Mouse (Mus musculus) neural tube, embryonic 13.5 days (tissue): Measurements from ENCODE around the gene C2cd2l. TPM values are rescaled to one million over a fixed set of nuclear protein-coding genes. Genes with fewer than 3 reads are reported as not detected.

ENCODE experiments used
- ATAC-seq: fragments of 200-750 bp; cut with Nextera tagmentation; 2 replicates; pipeline ENCODE4 v1.8.0; 2017; ENCODE audit warnings: low read depth, mild to moderate bottlenecking, moderate TSS enrichment, moderate library complexity
- H3K27ac ChIP-seq: fragments of 300-500 bp; sonication (generic); replicated peaks from 2 replicates; pipeline ENCODE4 v1.5.1; 2015; ENCODE audit warnings: moderate library complexity, mild to moderate bottlenecking, inconsistent platforms
- H3K27me3 ChIP-seq: fragments of 300-500 bp; sonication (generic); 2 replicates; pipeline ENCODE4 v1.6.1; 2015; ENCODE audit warnings: mild to moderate bottlenecking, inconsistent platforms
- H3K36me3 ChIP-seq: fragments of 300-500 bp; sonication (generic); 2 replicates; pipeline ENCODE4 v1.6.1; 2015; ENCODE audit warnings: mild to moderate bottlenecking, inconsistent platforms
- H3K4me1 ChIP-seq: fragments of 300-500 bp; sonication (generic); replicated peaks from 2 replicates; pipeline ENCODE4 v1.6.1; 2015; ENCODE audit warnings: inconsistent platforms
- H3K4me2 ChIP-seq: fragments of 300-500 bp; sonication (generic); 2 replicates; pipeline ENCODE4 v1.6.1; 2015; ENCODE audit warnings: inconsistent platforms, mild to moderate bottlenecking, moderate library complexity
- H3K4me3 ChIP-seq: fragments of 300-500 bp; sonication (generic); 2 replicates; pipeline ENCODE4 v1.5.1; 2015; ENCODE audit warnings: mild to moderate bottlenecking, inconsistent platforms
- H3K9ac ChIP-seq: fragments of 300-500 bp; sonication (generic); 2 replicates; pipeline ENCODE4 v1.6.1; 2015; ENCODE audit warnings: moderate library complexity, mild to moderate bottlenecking, inconsistent platforms
- H3K9me3 ChIP-seq: fragments of 300-500 bp; sonication (generic); 2 replicates; pipeline ENCODE4 v1.6.1; 2016; ENCODE audit warnings: inconsistent platforms
- WGBS: fragments of 180-500 bp; shearing (Covaris S2); methylation state at CpG from one replicate; pipeline ENCODE4 v1.1.7; 2015; 5-methylcytosine and 5-hydroxymethylcytosine counted together
- microRNA-seq: library from miRNA; unstranded; fragments of <30 nt; microRNA quantifications from one replicate; pipeline ENCODE4, GENCODE M21; 2016
- polyA plus RNA-seq: library from polyadenylated mRNA; unstranded; fragments of >200 nt; fragmentation: Nextera tagmentation; extraction: Ambion mirVana; gene quantifications from 2 replicates; pipeline ENCODE4 v1.2.1, GENCODE M21; 2015

C2cd2l gene
- polyA plus RNA-seq, 1 experiment from 2014 or later, result 28.7 TPM

- no peak overlapping the region for H3K4me2 ChIP-seq
- no peak for ATAC-seq
- H3K4me3 ChIP-seq, result no peak overlapping the region
- H3K9ac ChIP-seq, result no peak overlapping the region
- H3K36me3 ChIP-seq, result peaks cover 40% of the 10 kb centered on the region
- H3K27me3 ChIP-seq, result no peaks in the 10 kb centered on the region
- H3K27ac ChIP-seq, result no peak overlapping the region
- 63% methylated on average over 5 of the region's 5 CpGs for WGBS
- H3K9me3 ChIP-seq, result no peaks in the 10 kb centered on the region
- H3K4me1 ChIP-seq, result peaks cover 18% of the 10 kb centered on the region
Observed at GRCm38 (mm10) chr9:44283183-44283582, 36.9 kb downstream of the C2cd2l start.

DNA sequence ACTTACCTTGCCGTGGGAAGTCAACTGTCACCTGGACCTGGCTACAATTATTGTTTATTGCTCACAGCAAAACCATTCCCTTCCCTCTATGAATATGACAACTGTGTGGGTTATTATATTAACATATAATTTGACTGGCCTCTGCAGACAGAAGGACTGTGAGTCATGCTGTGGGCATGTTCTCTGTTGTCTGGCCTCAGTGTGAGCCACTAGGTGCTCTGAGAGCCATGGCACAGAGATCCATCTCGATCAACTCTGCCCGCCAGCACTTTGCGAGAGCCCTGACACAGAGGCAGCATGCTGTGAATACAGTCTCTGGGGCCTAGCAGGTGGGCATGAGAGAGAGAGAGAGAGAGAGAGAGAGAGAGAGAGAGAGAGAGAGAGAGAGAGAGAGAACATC is 50.1 kb downstream of the C2cd2l start:
- WGBS, result 79% methylated on average over 4 of the region's 4 CpGs
- no peaks in the 10 kb centered on the region for H3K9me3 ChIP-seq
- peaks cover 22% of the 10 kb centered on the region for H3K36me3 ChIP-seq
- no peaks in the 10 kb centered on the region for H3K27me3 ChIP-seq
- no peak overlapping the region for H3K4me3 ChIP-seq
- H3K4me1 ChIP-seq, result peaks cover 22% of the 10 kb centered on the region
- no peak overlapping the region for H3K27ac ChIP-seq
- no peak for ATAC-seq
- H3K9ac ChIP-seq, result no peak overlapping the region
- no peak overlapping the region for H3K4me2 ChIP-seq

DNA sequence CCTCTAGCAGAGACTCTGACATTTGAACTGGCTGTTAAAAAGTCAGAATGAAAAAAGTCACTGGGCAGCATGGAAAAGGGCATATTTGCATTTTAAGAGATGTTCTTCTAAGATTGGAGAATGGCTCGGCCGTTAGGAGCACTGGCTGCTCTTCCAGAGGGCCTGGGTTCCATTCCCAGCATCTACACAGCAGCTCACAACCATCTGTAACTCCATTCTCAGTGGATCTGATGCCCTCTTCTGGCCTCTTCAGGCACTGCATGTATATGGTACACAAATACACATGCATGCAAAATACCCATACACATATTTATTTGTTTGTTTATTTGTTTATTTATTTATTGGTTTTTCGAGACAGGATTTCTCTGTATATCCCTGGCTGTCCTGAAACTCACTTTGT is 51.0 kb downstream of the C2cd2l start:
- H3K4me1 ChIP-seq, result peaks cover 30% of the 10 kb centered on the region
- ATAC-seq, result no peak
- H3K9ac ChIP-seq, result no peak overlapping the region
- no peaks in the 10 kb centered on the region for H3K9me3 ChIP-seq
- H3K27ac ChIP-seq, result no peak overlapping the region
- 79% methylated on average over 3 of the region's 3 CpGs for WGBS
- H3K4me3 ChIP-seq, result no peak overlapping the region
- H3K36me3 ChIP-seq, result peaks cover 13% of the 10 kb centered on the region
- H3K27me3 ChIP-seq, result no peaks in the 10 kb centered on the region
- no peak overlapping the region for H3K4me2 ChIP-seq

- H3K27me3 ChIP-seq, result no peaks in the 10 kb centered on the region
- peak within 1 kb of the TSS; percentile 63 for H3K27ac ChIP-seq
- WGBS, result 86% methylated on average over 6 of the region's 6 CpGs
- no peaks in the 10 kb centered on the region for H3K9me3 ChIP-seq
- H3K4me1 ChIP-seq, result peaks cover 30% of the 10 kb centered on the region
- ATAC-seq, result peak; percentile 24; the same call in 1 of the 2 replicates
- H3K4me3 ChIP-seq, result peak within 1 kb of the TSS; percentile 39
- H3K36me3 ChIP-seq, result peaks cover 6% of the 10 kb centered on the region
- H3K9ac ChIP-seq, result peak within 1 kb of the TSS; percentile 72
- peak within 1 kb of the TSS; percentile 59 for H3K4me2 ChIP-seq
Observed at GRCm38 (mm10) chr9:44268432-44268831, 51.7 kb downstream of the C2cd2l start, which contains the start of gene Nlrx1. Gene Nlrx1, minus strand, starts transcription at chr9:44268599.

DNA sequence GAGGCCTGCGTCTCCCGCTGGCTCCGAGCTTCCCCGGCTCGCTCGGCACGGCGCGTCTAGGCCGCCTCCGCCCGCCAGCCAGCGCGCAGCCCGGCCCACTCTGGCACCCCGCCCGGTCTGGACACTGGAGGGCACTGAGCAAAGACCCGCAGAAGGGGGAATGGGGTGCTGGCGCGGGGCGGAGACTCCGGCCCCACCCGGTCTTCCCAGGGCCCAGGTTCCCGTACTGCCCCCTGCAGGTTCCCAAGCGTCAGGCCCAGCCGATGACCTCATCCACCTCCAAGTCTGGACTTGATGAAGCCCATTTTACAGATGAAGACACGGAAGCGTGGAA is 52.1 kb downstream of the C2cd2l start:
- peak; percentile 76 for ATAC-seq
- Histone ChIP-seq H3K27ac (peak overlapping the region; percentile 63), H3K4me1 (peaks cover 30% of the 10 kb centered on the region), H3K36me3 (peaks cover 2% of the 10 kb centered on the region), H3K9ac (peak overlapping the region; percentile 72), H3K4me3 (peak overlapping the region; percentile 39), H3K9me3 (no peaks in the 10 kb centered on the region), H3K27me3 (no peaks in the 10 kb centered on the region), H3K4me2 (peak overlapping the region; percentile 59)
- 7% methylated on average over 28 of the region's 28 CpGs for WGBS

DNA sequence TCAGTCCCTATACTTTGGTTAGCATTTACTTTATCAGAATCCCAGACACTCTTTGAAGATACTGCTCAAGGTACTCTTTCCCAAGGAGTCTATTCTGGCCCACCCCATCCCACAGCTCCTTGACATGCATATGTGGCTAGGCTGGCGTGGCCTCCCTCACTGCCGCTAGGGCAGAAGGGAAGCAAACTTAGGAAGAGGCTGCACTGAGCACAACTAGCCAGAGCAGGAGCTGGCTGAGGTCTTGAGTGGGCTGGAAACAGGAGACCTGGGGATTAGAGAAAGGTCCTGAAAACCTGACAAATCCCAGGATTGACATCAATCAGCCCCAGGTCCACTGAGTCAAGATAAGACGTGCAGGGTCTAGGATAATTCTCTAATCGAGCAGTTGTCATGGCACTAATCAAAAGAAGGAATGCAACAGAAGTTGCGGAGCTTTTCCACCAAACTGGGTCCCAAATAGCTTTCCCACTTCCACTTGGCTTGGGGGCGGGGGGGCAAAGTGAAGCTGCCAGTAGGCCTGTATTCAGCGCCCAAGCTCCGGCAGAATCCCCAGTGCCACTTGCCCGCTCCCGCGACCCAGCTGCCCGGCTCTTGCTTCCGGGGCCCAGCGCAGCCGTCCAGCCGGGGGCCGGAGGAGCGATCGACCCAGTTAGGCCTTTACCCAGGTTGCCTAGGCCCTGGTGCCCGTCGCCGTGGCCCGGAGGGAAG is 52.6 kb downstream of the C2cd2l start:
- Histone ChIP-seq H3K36me3 (no peaks in the 10 kb centered on the region), H3K4me1 (peaks cover 30% of the 10 kb centered on the region), H3K27me3 (no peaks in the 10 kb centered on the region), H3K27ac (peak overlapping the region; percentile 63), H3K9ac (peak overlapping the region; percentile 72), H3K4me3 (peak overlapping the region; percentile 39), H3K4me2 (peak overlapping the region; percentile 59), H3K9me3 (no peaks in the 10 kb centered on the region)
- WGBS, result 10% methylated on average over 23 of the region's 23 CpGs
- peak; percentile 48; the same call in 1 of the 2 replicates for ATAC-seq

- Histone ChIP-seq H3K27ac (peak overlapping the region; percentile 63), H3K4me3 (no peak overlapping the region), H3K9ac (peak overlapping the region; percentile 72), H3K9me3 (no peaks in the 10 kb centered on the region), H3K4me1 (peaks cover 30% of the 10 kb centered on the region), H3K4me2 (0 out of 2 replicates have a peak overlapping the region, but pooled peaks have one; percentile 59), H3K36me3 (no peaks in the 10 kb centered on the region), H3K27me3 (no peaks in the 10 kb centered on the region)
- 48% methylated on average over 8 of the region's 8 CpGs for WGBS
- no peak for ATAC-seq
Observed at GRCm38 (mm10) chr9:44266478-44267226, 53.4 kb downstream of the C2cd2l start.

DNA sequence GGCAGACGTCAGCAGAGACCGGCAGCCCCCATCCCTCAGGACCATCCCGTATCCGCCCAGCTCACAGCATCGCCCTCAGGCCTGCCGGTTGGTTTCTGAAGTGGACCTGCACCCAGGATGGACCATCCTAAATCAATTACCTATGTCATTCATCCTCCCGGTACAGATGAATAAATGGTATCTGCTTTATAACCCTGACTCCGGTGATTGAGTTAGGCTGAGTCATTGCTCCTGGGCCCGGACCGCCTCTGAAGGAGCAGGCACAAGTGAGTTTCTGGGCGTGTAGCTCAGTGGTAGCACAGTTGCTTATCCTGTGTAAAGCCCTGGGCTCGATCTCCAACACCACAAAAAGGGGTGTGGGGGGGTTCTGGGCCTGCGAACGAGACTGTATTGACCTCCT is 58.7 kb downstream of the C2cd2l start:
- H3K9me3 ChIP-seq, result no peaks in the 10 kb centered on the region
- no peak overlapping the region for H3K4me3 ChIP-seq
- no peak overlapping the region for H3K9ac ChIP-seq
- H3K4me1 ChIP-seq, result peaks cover 12% of the 10 kb centered on the region; the same call in 1 of the 2 replicates
- WGBS, result 80% methylated on average over 14 of the region's 14 CpGs
- H3K27ac ChIP-seq, result no peak overlapping the region
- ATAC-seq, result no peak
- H3K27me3 ChIP-seq, result no peaks in the 10 kb centered on the region
- H3K4me2 ChIP-seq, result no peak overlapping the region
- H3K36me3 ChIP-seq, result no peaks in the 10 kb centered on the region

Small RNAs within 50 kb of the gene (microRNA-seq; reads per million reads assigned to microRNA genes)
- gene Gm44335, result not detected

Other genes with a start within 250 kb of the C2cd2l start
- gene Mfrp, start 218.6 kb downstream of the C2cd2l start, polyA plus RNA-seq, result not detected in 2 replicates
- gene C1qtnf5, start 213.0 kb downstream of the C2cd2l start, polyA plus RNA-seq, result 3.1 and 3.6 TPM in 2 replicates
- gene Gm49380, start 206.8 kb downstream of the C2cd2l start, polyA plus RNA-seq, result 0.18 and 0.28 TPM in 2 replicates
- gene Rnf26, start 206.8 kb downstream of the C2cd2l start, polyA plus RNA-seq, result 34.5 and 35.4 TPM in 2 replicates
- 21.0 and 23.6 TPM in 2 replicates for gene Mcam, start 185.8 kb downstream of the C2cd2l start, polyA plus RNA-seq
- gene Cbl, start 86.2 kb downstream of the C2cd2l start, polyA plus RNA-seq, result 20.1 and 21.1 TPM in 2 replicates
- gene Ccdc153, start 79.6 kb downstream of the C2cd2l start, polyA plus RNA-seq, result not detected in 2 replicates
- 0.33 and 0.48 TPM in 2 replicates for gene Pdzd3, start 68.8 kb downstream of the C2cd2l start, polyA plus RNA-seq
- 4.5 and 4.7 TPM in 2 replicates for gene Nlrx1, start 51.7 kb downstream of the C2cd2l start, polyA plus RNA-seq
- gene Abcg4, start 31.7 kb downstream of the C2cd2l start, polyA plus RNA-seq, result 21.1 and 22.5 TPM in 2 replicates
- gene Hinfp, start 14.6 kb downstream of the C2cd2l start, polyA plus RNA-seq, result 25.1 and 31.9 TPM in 2 replicates
- gene Dpagt1, start 5.7 kb upstream of the C2cd2l start, polyA plus RNA-seq, result 37.3 and 41.2 TPM in 2 replicates
- 131 TPM in 2 replicates for gene H2afx, start 14.4 kb upstream of the C2cd2l start, polyA plus RNA-seq
- 58.2 and 59.4 TPM in 2 replicates for gene Hmbs, start 23.9 kb upstream of the C2cd2l start, polyA plus RNA-seq
- gene Vps11, start 41.4 kb upstream of the C2cd2l start, polyA plus RNA-seq, result 36.5 and 39.2 TPM in 2 replicates
- 26.4 and 29.6 TPM in 2 replicates for gene Hyou1, start 59.2 kb upstream of the C2cd2l start, polyA plus RNA-seq
- gene Slc37a4, start 76.6 kb upstream of the C2cd2l start, polyA plus RNA-seq, result 62.9 and 71.2 TPM in 2 replicates
- gene Rps25, start 86.9 kb upstream of the C2cd2l start, polyA plus RNA-seq, result 1,179 TPM in 2 replicates
- 324 and 343 TPM in 2 replicates for gene Trappc4, start 87.3 kb upstream of the C2cd2l start, polyA plus RNA-seq
- gene Ccdc84, start 98.3 kb upstream of the C2cd2l start, polyA plus RNA-seq, result 28.7 and 32.6 TPM in 2 replicates
- not detected in 2 replicates for gene Foxr1, start 120.9 kb upstream of the C2cd2l start, polyA plus RNA-seq
- not detected in 2 replicates for gene Upk2, start 134.7 kb upstream of the C2cd2l start, polyA plus RNA-seq
- gene Bcl9l, start 162.5 kb upstream of the C2cd2l start, polyA plus RNA-seq, result 9.4 and 9.6 TPM in 2 replicates
- not detected in 2 replicates for gene Cxcr5, start 241.6 kb upstream of the C2cd2l start, polyA plus RNA-seq